Mouse (Mus musculus) spleen, adult 18-20 months (tissue): ENCODE data around the gene Rab1a.
A peak's percentile ranks its signal among the peaks of the same experiment; 100 is the strongest.
"Not testable (repeated sequence)": the region's sequence is repeated elsewhere in the genome, so short reads cannot be mapped to it uniquely, and the experiment has no call there.

ENCODE experiments used
- DNase-seq, 2 experiments: peaks; one replicate each; pipeline ENCODE4 v3.0.0; 2022; ENCODE audit warnings: mixed read lengths in 2 of 2

The Rab1a gene

GRCm38 (mm10) chr11:20221671-20222070 lies 20.4 kb downstream of the Rab1a start:
- DNase-seq = not testable (repeated sequence)

DNA sequence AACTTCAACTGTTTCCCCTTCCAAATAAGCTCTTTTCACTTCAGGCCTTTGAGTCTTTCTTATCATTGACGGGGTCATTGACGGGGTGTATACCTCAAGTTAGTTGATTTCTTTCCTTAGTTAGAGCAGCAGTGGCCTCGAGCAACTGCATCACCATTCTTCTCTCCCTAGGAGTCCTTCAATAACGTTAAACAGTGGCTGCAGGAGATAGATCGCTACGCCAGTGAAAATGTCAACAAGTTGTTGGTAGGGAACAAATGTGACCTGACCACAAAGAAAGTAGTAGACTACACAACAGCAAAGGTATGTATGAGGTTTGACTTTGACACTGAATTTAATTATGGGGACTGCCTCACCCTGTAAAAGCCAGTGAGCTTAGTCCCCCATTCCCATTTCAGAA lies 23.0 kb downstream of the Rab1a start:
- DNase-seq = no peak

GRCm38 (mm10) chr11:20225938-20226337 lies 24.7 kb downstream of the Rab1a start:
- DNase-seq = no peak

- no peak for DNase-seq
These were observed 27.4 kb downstream of the Rab1a start for GRCm38 (mm10) chr11:20228666-20229065.

GRCm38 (mm10) chr11:20229311-20229710 lies 28.1 kb downstream of the Rab1a start:
- no peak for DNase-seq

DNA sequence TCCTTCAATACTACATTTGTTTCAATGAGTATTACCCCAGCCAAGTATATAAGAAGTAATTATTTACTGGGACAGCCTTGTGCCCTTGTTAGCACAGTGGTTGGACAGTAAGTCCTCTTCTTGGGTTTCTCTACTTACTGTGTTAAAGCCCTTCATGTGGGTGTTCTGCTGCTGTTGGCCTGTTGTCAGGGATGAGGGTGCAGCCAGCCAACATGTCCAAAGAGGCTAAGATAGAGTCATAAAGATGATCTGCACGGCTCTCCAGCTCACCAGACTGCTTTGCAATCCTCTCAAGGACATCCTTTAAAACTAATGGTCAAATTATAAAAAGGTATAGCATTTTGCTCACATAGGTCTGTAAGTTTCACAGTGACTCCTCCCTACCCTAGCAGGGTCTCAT lies 29.1 kb downstream of the Rab1a start:
- no peak for DNase-seq

GRCm38 (mm10) chr11:20231128-20231878 lies 30.1 kb downstream of the Rab1a start:
- no peak for DNase-seq

GRCm38 (mm10) chr11:20232016-20232755 lies 31.0 kb downstream of the Rab1a start:
- no peak for DNase-seq

DNA sequence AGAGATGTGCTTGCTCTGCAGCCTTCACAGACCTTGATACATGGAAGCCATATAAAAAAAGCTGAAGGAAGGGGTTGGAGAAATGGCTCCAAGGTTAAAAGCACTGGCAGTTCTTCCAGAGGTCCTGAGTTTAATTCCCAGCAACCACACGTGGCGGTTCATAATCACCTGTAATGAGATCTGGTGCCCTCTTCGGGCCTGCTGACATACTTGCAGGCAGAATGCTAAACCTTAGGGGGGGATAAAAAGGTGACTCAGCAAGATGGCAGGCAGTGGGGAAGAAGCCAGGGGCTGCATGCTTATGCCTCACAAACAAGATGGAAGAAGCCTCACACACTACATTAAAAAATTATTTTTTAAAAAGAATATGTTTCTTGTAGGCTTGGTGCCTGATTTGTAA lies 33.0 kb downstream of the Rab1a start:
- no peak for DNase-seq

DNA sequence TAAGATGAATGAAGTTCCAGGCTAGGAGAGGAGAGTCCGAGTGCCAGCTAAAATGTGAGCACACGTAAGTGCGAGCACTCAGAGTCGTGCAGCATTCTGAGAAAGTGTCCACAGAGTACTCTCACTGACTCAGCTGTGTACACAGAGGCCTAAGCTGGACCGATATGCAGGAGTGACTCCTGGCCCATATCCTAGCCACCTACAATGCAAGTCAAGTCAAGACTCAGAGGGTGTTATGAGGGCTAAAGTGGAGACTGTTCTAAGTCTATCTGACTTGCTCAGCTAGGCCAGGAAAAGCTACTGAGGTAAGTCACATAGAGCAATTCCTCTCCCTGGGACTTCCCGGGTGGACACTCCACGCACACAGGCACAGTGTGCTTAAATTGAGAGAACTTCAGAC lies 35.8 kb downstream of the Rab1a start:
- no peak for DNase-seq

DNA sequence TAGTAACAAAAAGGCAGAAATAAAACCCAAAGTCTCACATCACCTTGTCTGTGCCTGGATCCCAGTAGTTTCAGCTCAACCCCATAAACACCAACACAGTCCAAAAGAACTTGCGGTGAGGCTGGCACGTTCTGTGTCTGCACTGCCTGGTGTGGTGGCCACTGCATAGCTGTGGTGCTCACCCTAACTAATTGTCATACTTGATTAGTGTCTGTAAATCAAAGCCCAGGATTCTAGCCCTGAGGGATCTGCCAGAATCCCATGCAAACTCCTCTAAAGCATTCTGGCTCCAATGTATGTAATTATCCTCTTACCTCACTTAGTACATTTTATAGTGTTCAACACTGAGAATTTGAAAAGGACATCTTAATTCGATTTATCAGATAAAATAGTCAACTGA lies 36.7 kb downstream of the Rab1a start:
- DNase-seq = no peak

DNA sequence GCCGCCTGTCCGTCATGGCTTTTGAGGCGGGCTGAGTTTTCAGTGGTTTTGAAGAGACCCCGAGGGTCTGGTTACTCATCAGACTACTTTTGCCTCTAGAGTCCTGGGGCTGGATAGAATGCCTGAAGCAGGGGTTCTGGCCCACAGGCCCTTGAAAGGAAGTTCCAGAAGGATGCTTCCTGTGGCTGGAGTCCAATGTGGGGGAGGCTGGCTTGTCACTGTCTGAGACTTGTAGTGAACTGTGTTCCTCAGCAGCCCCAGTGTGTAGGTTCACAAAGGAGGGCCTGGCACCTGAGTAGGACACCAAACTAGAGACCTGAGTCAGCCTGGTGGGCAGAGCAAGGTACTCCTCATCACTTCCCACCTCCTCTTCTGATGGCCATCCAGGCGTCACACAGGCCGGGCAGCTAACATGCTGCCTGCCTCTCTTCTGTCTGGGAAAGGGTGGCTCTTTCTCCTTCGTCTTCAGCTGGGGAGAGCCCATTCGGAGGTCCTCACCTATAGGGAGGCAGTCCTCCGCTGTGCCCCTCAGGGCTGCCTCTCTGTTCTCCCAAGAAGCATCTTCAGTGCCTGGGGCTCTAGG lies 38.1 kb downstream of the Rab1a start:
- no peak for DNase-seq

DNA sequence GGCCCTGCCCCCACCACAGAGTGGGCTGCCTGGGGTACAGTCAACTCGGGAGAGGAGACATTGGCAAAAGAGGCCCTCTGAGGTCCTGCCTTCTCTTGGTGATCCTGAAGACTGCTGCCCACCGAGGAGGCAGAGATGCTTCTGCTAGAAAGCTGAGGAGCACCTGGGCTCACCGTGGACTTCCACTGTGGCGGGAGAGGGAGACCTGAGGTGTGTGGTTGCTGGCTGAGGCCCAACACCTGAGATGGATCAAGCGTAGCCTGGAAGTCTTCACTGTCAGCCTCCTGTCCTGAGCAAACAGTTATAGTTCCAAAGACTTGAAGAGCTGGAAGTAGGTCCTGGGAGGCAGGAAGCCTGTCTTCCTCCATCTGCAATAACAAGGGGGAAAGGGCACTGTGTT lies 39.1 kb downstream of the Rab1a start:
- no peak for DNase-seq

DNA sequence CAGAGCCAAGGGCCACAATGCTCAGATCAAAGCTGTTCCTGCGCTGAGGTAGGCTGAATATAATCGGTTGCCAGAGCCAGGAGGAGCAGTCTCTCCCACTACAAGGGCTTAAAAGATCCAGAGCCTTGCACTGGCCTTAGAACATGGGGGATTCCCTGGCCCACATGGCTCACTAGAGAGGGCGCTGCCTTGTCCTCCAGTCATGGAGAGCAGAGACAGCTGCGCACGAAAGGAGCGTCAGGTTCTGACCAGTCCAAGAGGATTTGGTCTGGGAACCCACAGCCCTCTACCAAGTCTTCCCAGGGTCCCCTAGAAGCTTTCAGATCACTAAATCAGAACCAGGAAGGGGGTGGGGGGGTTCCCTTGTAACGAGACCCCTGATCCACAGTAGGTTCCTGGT lies 40.1 kb downstream of the Rab1a start:
- DNase-seq = no peak

GRCm38 (mm10) chr11:20242366-20243056 lies 41.3 kb downstream of the Rab1a start:
- no peak for DNase-seq

GRCm38 (mm10) chr11:20243214-20243913 lies 42.1 kb downstream of the Rab1a start:
- no peak for DNase-seq

GRCm38 (mm10) chr11:20244336-20245290 lies 43.4 kb downstream of the Rab1a start:
- DNase-seq = no peak

DNA sequence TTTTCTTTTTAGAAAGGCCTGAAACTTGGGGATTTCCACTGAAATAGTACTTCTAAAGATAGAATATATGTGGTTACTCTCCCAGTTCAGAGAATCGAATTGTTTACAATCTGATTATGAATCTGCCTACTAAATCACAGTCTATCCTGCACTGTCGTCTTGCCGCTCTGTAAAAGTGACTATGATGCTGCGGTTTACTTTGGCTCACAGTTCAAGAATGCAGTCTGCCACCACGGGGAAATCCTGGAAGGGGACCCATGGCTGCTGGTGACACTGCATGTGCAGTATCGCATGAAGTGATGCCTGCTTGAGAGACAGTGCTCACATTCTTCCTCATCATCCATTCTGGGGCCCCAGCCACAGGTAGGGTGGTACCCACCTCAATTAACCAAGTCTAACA lies 44.1 kb downstream of the Rab1a start:
- DNase-seq = no peak

DNA sequence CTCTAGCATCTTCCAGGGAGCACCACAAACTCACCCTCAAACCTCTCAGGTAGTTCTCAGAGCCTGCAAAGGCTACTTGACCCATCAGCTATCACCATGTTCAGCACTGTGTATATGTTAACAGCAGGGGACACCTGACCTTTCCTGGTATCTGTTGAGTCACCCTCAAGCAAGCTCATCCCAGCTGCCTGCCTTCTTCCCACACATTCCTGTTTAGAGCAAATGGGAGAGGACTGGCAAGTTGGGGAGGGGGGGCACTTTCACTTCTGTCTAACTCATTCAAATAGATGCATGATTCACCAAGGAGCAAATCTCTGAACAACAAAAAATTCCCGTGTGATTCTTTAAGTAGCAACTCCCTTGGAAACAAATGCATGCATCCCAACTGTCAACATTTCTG lies 45.4 kb downstream of the Rab1a start:
- DNase-seq = no peak

DNA sequence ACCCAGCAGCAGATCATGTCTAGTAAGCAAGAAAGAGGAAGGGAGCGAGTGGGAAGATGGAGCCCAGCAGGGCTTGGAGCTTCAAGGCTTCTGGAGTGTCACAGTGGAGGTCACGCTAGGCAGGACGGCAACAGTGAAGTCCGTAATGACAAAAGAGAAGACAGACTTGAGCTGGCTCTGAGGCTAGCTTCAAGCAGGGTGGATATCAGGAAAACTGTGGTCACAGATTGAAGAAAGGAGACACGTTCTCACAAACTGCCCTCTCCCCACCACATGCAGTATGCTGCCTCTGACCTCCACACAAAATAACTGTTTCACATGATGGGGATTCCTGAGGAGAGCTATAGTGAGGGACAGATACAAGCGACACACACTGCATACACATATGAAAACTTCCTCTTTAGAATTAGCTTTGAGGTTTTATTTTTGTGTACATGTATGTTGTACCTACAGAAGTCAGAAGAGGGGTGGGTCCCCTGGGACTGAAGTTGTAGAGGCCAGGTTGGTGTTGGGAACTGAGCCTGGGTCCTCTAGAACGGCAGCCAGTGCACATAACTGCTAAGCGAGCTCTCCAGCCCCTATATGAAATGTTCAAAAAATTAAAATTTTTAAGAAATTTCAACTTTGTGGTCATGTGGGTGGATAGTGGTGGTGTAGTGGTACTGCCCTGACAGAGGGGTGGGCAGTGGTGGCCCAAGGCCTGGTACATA lies 46.1 kb downstream of the Rab1a start:
- no peak for DNase-seq

DNA sequence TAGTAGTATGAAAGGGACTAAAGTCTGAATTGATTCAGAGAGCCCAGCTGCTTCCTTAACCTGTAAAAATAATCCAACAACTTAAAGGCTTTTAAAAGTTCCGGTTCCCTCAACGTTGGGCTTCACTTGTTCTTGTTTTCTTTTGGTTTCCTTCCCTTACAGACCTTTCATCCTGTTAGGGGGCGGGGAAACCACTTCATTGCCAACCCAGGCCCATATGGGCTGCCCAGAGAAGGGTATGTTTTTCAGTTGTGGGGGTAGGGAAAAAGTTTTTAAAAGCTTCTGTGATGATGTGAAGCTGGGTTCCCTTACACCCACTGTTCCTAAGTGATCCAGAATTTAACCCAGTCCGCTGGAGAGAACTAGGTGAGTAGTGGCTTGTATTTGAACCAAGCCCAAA lies 47.0 kb downstream of the Rab1a start:
- DNase-seq = peak in 1 of 2 experiments; percentile 35
